Mouse (Mus musculus): ENCODE data around the gene Fam53b. TPM values are rescaled to one million over a fixed set of nuclear protein-coding genes. Genes with fewer than 3 reads are reported as not detected.

The Fam53b gene
- polyA plus RNA-seq, 1 experiment from 2014 or later: 39.6 TPM

GRCm38 (mm10) chr7:132724501-132725062 lies 89.1 kb downstream of the Fam53b start:
- H3K4me1 ChIP-seq: peaks cover 37% of the 10 kb centered on the region
- WGBS: 92% methylated on average over 5 of the region's 5 CpGs

GRCm38 (mm10) chr7:132723906-132724305 lies 89.8 kb downstream of the Fam53b start:
- WGBS: 92% methylated on average over 11 of the region's 11 CpGs
- Histone ChIP-seq H3K4me1 (peaks cover 33% of the 10 kb centered on the region), H3K4me3 (no peak overlapping the region), H3K9ac (replicated peaks) (no peak overlapping the region), H3K9me3 (no peaks in the 10 kb centered on the region), H3K4me2 (replicated peaks) (no peak overlapping the region), H3K27ac (replicated peaks) (no peak overlapping the region), H3K27me3 (no peaks in the 10 kb centered on the region), H3K36me3 (no peaks in the 10 kb centered on the region)
- ATAC-seq (ENCODE audit: low FRiP score, low read depth): no peak

More at GRCm38 (mm10) chr7:132724501-132725062, 89.1 kb downstream of the Fam53b start:
- no peak for ATAC-seq (ENCODE audit: low FRiP score, low read depth)
- no peak overlapping the region for H3K4me3 ChIP-seq
- no peaks in the 10 kb centered on the region for H3K36me3 ChIP-seq
- no peaks in the 10 kb centered on the region for H3K27me3 ChIP-seq
- H3K4me2 ChIP-seq (replicated peaks): no peak overlapping the region
- no peaks in the 10 kb centered on the region for H3K9me3 ChIP-seq
- no peak overlapping the region for H3K27ac ChIP-seq (replicated peaks)
- H3K9ac ChIP-seq (replicated peaks): no peak overlapping the region

- ATAC-seq (ENCODE audit: low FRiP score, low read depth): no peak
- H3K27ac ChIP-seq (replicated peaks): no peak overlapping the region
- no peaks in the 10 kb centered on the region for H3K27me3 ChIP-seq
- WGBS: 88% methylated on average over 12 of the region's 12 CpGs
- no peak overlapping the region for H3K4me2 ChIP-seq (replicated peaks)
- no peak overlapping the region for H3K4me3 ChIP-seq
- peaks cover 38% of the 10 kb centered on the region for H3K4me1 ChIP-seq
- H3K9me3 ChIP-seq: no peaks in the 10 kb centered on the region
- H3K9ac ChIP-seq (replicated peaks): no peak overlapping the region
- H3K36me3 ChIP-seq: no peaks in the 10 kb centered on the region
Measured at GRCm38 (mm10) chr7:132722401-132723370, 91.0 kb downstream of the Fam53b start.

GRCm38 (mm10) chr7:132720562-132720961 lies 93.1 kb downstream of the Fam53b start:
- H3K9ac ChIP-seq (replicated peaks): no peak overlapping the region
- ATAC-seq (ENCODE audit: low FRiP score, low read depth): peak; percentile 19; the same call in 1 of the 2 replicates
- H3K27me3 ChIP-seq: no peaks in the 10 kb centered on the region
- H3K9me3 ChIP-seq: no peaks in the 10 kb centered on the region
- no peak overlapping the region for H3K4me2 ChIP-seq (replicated peaks)
- no peak overlapping the region for H3K27ac ChIP-seq (replicated peaks)
- 70% methylated on average over 8 of the region's 8 CpGs for WGBS
- peaks cover 3% of the 10 kb centered on the region; the same call in 1 of the 2 replicates for H3K36me3 ChIP-seq
- H3K4me3 ChIP-seq: no peak overlapping the region
- peaks cover 35% of the 10 kb centered on the region for H3K4me1 ChIP-seq

- Histone ChIP-seq H3K36me3 (peaks cover 13% of the 10 kb centered on the region), H3K27me3 (no peaks in the 10 kb centered on the region), H3K4me3 (no peak overlapping the region), H3K9me3 (no peaks in the 10 kb centered on the region), H3K27ac (replicated peaks) (no peak overlapping the region), H3K9ac (replicated peaks) (no peak overlapping the region), H3K4me2 (replicated peaks) (no peak overlapping the region), H3K4me1 (peaks cover 41% of the 10 kb centered on the region)
- 87% methylated on average over 4 of the region's 4 CpGs for WGBS
- no peak for ATAC-seq (ENCODE audit: low FRiP score, low read depth)
Measured at GRCm38 (mm10) chr7:132719570-132719969, 94.1 kb downstream of the Fam53b start.

- 96% methylated on average over 4 of the region's 4 CpGs for WGBS
- H3K9me3 ChIP-seq: no peaks in the 10 kb centered on the region
- peaks cover 25% of the 10 kb centered on the region for H3K36me3 ChIP-seq
- no peak overlapping the region for H3K27ac ChIP-seq (replicated peaks)
- H3K4me3 ChIP-seq: no peak overlapping the region
- no peaks in the 10 kb centered on the region for H3K27me3 ChIP-seq
- ATAC-seq (ENCODE audit: low FRiP score, low read depth): no peak
- no peak overlapping the region for H3K4me2 ChIP-seq (replicated peaks)
- peaks cover 47% of the 10 kb centered on the region for H3K4me1 ChIP-seq
- H3K9ac ChIP-seq (replicated peaks): no peak overlapping the region
Measured at GRCm38 (mm10) chr7:132715259-132715658, 98.4 kb downstream of the Fam53b start.

GRCm38 (mm10) chr7:132714236-132714923 lies 99.3 kb downstream of the Fam53b start:
- Histone ChIP-seq H3K4me3 (no peak overlapping the region), H3K36me3 (peaks cover 25% of the 10 kb centered on the region), H3K4me1 (peaks cover 45% of the 10 kb centered on the region), H3K9me3 (no peaks in the 10 kb centered on the region), H3K27ac (replicated peaks) (peak overlapping the region; percentile 35), H3K27me3 (no peaks in the 10 kb centered on the region), H3K4me2 (replicated peaks) (no peak overlapping the region), H3K9ac (replicated peaks) (no peak overlapping the region; the same call in 1 of the 2 replicates)
- ATAC-seq (ENCODE audit: low FRiP score, low read depth): no peak
- 62% methylated on average over 6 of the region's 6 CpGs for WGBS

GRCm38 (mm10) chr7:132713483-132714126 lies 100.1 kb downstream of the Fam53b start:
- Histone ChIP-seq H3K9ac (replicated peaks) (no peak overlapping the region), H3K27ac (replicated peaks) (peak overlapping the region; percentile 35), H3K4me1 (peaks cover 44% of the 10 kb centered on the region), H3K4me2 (replicated peaks) (no peak overlapping the region), H3K4me3 (no peak overlapping the region), H3K9me3 (no peaks in the 10 kb centered on the region), H3K27me3 (no peaks in the 10 kb centered on the region), H3K36me3 (peaks cover 25% of the 10 kb centered on the region)
- no peak for ATAC-seq (ENCODE audit: low FRiP score, low read depth)
- 78% methylated on average over 8 of the region's 8 CpGs for WGBS

- H3K27ac ChIP-seq (replicated peaks): no peak overlapping the region
- no peak overlapping the region for H3K9ac ChIP-seq (replicated peaks)
- H3K27me3 ChIP-seq: no peaks in the 10 kb centered on the region
- no peaks in the 10 kb centered on the region for H3K9me3 ChIP-seq
- no peak overlapping the region for H3K4me2 ChIP-seq (replicated peaks)
- H3K36me3 ChIP-seq: peaks cover 25% of the 10 kb centered on the region
- no peak overlapping the region for H3K4me3 ChIP-seq
- WGBS: 79% methylated on average over 7 of the region's 7 CpGs
- peaks cover 39% of the 10 kb centered on the region for H3K4me1 ChIP-seq
- no peak for ATAC-seq (ENCODE audit: low FRiP score, low read depth)
Measured at GRCm38 (mm10) chr7:132712956-132713355, 100.7 kb downstream of the Fam53b start.

- ATAC-seq (ENCODE audit: low FRiP score, low read depth): peak; percentile 47; the same call in 1 of the 2 replicates
Measured at GRCm38 (mm10) chr7:132712044-132712708, 101.5 kb downstream of the Fam53b start.

GRCm38 (mm10) chr7:132711579-132711978 lies 102.1 kb downstream of the Fam53b start:
- Histone ChIP-seq H3K27me3 (no peaks in the 10 kb centered on the region), H3K9me3 (no peaks in the 10 kb centered on the region), H3K27ac (replicated peaks) (0 out of 2 replicates have a peak overlapping the region, but pooled peaks have one; percentile 35), H3K4me2 (replicated peaks) (no peak overlapping the region), H3K36me3 (peaks cover 25% of the 10 kb centered on the region), H3K9ac (replicated peaks) (no peak overlapping the region), H3K4me1 (peaks cover 31% of the 10 kb centered on the region), H3K4me3 (no peak overlapping the region)
- ATAC-seq (ENCODE audit: low FRiP score, low read depth): no peak
- 77% methylated on average over 9 of the region's 9 CpGs for WGBS

More at GRCm38 (mm10) chr7:132712044-132712708, 101.5 kb downstream of the Fam53b start:
- WGBS: 49% methylated on average over 16 of the region's 16 CpGs
- H3K4me2 ChIP-seq (replicated peaks): no peak overlapping the region
- peaks cover 31% of the 10 kb centered on the region for H3K4me1 ChIP-seq
- H3K4me3 ChIP-seq: no peak overlapping the region
- H3K9me3 ChIP-seq: no peaks in the 10 kb centered on the region
- H3K36me3 ChIP-seq: peaks cover 25% of the 10 kb centered on the region
- H3K9ac ChIP-seq (replicated peaks): no peak overlapping the region
- no peaks in the 10 kb centered on the region for H3K27me3 ChIP-seq
- H3K27ac ChIP-seq (replicated peaks): peak overlapping the region; percentile 35; the same call in 1 of the 2 replicates
